Mouse (Mus musculus): ENCODE results near the gene Fbf1.

Fbf1 gene

DNA sequence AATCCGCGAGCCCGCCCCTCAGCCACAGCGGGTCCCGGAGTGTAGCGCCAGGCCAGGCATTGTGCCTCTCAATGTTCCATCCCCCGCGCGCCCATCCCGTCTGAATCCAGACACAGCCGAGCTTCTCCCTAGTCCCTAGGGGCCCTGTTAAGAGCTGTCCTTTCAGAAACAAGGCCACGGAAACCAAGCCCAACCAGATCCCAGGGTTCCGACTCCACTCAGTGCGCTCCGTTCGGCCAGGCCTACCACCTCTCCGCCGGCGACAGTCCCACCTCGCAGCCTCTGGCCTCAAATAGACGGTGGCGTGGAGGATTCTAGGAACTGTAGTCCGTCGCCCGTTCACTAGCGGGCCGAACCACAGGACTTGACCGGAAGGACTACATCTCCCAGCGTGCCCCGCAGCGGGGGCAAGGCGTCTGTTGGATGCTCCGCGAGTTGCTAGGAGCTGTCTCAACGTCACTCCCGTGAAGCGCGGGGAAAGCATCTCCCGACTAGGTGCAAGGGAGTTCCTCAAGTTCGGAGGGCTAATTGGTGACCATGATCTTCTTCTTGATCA is at the start of gene Fbf1:
Gene Fbf1 (minus strand): TSS at position 283 of the 556 bp plus-strand sequence.
- DNase-seq (ENCODE audit: low read depth): peak; percentile 92

DNA sequence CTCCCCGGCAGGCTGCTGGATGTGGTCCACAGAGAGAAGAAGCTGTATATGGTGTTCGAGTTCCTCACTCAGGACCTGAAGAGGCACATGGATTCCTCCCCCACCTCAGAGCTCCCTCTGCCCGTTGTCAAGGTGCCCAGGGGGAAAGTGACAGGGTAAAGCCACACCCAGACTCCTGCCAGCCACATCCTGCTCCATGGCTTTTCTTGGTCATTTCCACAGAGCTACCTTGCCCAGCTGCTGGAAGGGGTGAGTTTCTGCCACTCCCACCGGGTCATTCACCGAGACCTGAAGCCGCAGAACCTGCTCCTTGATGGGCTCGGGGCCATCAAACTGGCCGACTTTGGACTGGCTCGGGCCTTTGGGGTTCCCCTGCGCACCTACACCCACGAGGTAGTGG is 48.6 kb upstream of the Fbf1 start:
- DNase-seq (ENCODE audit: low read depth): no peak

DNA sequence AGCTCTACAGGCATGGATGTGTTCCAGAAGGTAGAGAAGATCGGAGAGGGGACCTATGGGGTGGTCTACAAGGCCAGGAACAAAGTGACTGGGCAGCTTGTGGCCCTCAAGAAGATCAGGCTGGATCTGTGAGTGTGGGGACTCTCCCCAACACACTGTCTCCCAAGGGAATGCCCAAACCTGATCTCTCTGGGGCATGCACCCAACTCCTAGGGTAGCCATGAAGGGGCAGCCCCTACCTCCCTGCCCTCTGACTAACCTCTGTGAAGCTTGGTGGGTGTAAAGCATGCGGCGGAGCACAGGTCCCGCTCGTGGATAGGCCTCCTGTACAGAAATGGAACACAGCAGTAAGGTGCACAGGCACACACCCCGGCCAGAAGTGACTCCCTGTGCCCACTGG is 48.0 kb upstream of the Fbf1 start:
- no peak for DNase-seq (ENCODE audit: low read depth)

DNA sequence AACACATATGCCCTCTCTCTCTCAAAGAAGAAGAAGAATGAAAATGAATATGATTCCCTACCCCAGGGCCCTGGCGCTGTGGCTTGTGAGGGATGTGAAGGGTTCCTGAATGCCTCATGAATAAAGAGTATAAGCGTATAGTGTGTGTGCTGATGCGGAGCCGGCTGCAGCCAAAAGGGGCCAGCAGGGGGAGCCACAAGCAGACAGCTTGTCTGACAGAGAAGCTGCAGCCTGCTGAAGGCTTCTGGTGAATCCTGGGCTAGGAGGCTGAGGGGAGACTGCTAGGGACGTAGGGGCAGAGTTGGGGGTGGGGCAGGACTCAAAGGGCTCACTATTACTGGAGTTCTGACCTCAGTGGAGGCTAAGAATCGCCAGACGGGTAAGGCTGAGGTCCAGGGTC is 47.2 kb upstream of the Fbf1 start:
- DNase-seq (ENCODE audit: low read depth): peak; percentile 39

DNA sequence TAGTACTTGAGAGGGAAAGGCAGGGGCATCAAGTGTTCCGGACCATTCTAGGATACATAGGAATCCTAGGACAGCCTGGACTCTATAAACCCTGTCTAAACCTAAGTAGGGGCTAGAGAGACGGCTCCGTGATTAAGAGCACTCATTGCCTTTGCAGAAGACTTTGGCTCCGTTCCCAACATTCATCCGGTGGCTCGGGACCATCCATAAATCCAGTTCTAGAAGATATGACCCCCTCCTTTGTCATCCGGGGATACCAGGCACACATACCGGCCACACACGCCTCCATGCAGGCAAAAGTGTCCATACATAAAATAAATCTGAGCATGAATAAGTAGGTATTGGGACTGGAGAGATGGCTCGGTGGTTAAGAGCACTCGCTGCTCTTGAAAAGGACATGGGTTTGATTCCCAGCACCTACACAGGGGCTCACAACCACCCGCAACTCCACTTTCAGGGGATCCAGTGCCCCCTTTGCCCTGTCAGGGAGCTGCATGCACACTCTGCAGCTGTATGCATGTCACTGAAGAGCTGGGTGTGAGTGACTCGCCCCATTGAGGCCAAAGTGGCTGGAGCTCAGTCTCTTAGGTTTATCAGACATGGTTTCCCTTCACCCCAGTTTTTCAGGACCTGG is 46.0 kb upstream of the Fbf1 start:
- no peak for DNase-seq (ENCODE audit: low read depth)

DNA sequence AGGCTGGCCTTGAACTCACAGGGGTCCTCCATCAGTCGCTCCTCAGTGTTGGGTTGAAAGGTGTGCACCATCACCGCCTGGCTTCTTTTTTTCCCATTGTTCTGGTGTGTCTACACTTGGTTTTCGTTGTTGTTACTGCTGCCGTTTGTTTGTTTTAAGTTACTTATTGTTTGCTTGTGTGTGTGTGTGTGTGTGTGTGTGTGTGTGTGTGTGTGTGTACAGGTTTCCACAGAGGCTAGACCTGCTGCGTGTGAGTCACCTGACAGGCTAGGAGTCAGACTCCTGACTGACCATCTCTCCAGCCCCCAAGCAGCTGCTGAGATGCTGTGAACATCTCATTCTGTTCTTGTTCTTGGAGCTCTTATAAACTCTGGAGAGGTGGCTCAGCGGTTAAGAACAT is 44.9 kb upstream of the Fbf1 start:
- no peak for DNase-seq (ENCODE audit: low read depth)

DNA sequence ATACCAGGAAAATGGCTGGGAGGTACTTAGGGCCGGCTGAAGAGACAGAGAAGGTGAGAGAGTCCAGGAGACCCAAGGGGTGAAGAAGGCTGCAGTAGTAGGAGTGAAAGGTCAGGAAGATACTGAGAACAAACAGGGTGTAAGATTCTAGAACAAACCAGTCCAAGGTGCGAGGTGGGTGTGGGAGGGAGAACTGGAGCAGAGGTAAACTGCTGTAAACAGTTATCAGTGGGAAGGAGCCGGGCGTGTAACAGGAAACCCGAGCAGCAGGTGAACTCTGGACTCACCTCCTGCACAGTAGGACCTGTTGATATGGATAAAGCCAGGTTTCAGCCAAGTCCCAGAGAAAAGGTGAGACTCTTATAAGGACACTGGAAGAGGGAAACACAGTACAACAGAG is 42.7 kb upstream of the Fbf1 start:
- no peak for DNase-seq (ENCODE audit: low read depth)

DNA sequence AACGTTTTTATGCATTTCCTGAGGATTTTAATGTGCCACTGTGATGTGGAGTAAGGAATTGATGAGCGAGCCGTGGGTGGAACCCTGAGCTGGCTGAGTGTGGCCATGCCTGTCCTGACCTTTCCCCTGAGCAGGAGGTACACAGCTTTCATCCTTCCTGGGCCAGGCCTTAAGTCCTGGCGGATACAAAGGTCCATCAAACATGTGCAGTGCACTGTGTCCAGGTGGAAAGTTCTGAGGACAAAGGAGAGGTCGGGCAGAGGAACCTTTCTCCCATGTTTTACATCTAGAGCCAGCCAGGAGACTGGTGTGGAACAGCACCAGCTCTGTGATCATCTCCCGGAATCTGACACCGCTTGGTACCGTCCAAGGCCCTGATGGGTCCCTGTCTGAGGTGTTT is 41.3 kb upstream of the Fbf1 start:
- DNase-seq (ENCODE audit: low read depth): no peak

DNA sequence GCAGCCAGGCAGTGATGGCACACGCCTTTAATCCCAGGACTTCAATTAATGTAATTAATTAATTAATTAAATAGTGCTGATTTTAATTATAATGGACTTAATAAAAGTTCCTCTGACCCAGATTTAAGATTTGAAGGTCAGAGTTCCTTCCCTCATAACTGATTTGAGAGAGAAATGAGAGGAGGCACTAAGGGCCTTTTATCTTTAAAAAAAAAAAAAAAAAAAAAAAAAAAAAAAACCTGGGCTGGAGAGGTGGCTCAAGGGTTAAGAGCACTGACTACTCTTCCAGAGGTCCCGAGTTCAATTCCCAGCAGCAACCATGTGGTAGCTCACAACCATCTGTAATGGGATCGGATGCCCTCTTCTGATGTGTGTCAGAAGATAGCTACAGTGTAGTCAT is 40.7 kb upstream of the Fbf1 start:
- DNase-seq (ENCODE audit: low read depth): no peak

DNA sequence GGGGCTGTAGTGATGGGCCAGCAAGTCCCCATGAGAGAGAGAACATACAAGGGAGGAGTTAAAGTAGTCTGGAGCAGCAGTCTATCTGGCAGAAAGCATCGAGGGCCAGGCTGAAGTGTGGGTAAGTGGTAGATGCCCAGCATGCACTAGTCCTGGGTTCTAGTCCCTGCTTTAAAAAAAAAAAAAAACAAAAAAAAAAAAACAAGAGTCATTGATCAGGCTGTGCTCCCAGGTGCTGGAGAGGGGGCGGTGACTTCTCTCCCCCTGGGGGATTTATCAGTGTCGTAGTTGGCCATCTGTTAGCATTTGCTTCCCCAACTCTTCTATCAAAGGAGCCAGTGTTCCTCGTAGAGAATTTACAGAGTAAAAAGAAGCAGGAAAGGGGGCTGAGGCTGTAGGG is 38.7 kb upstream of the Fbf1 start:
- DNase-seq (ENCODE audit: low read depth): no peak

DNA sequence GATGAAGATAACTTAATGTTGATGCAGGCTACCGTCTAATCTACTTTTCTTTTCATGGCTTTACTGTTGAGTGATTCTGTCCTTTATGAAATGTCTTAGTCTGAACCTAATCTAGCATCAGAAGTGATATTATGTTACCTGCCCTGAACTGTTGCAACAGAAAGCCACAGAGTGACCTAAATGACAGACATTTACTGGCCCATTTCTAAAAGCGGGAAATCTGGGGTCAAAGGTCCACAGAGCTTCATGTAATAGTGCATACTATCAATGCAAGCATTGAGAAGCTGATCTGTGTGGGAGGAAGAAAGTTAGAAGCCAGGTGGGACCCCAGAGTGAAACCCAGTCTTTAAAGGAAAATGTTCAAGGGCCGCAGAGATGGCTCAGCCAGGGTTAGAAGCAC is 35.2 kb upstream of the Fbf1 start:
- DNase-seq (ENCODE audit: low read depth): no peak

DNA sequence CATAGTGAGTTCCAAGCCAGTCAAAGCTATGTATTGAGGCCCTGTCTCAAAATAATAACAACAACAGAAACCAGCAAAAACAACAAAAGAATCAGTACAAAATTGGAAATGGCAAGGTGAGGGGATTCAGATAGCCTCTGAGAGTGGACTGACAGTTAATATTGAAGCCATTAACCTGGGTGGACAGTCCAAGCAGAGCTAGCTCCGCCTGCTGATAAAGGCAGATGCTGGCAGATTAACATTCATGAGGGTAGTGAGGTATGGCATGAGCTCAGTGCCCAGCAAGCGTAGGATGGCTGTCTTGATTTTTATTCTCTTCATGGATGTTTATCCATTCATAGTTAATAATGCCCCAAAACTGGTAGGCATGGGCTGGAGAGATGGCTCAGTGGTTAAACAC is 33.2 kb upstream of the Fbf1 start:
- no peak for DNase-seq (ENCODE audit: low read depth)

DNA sequence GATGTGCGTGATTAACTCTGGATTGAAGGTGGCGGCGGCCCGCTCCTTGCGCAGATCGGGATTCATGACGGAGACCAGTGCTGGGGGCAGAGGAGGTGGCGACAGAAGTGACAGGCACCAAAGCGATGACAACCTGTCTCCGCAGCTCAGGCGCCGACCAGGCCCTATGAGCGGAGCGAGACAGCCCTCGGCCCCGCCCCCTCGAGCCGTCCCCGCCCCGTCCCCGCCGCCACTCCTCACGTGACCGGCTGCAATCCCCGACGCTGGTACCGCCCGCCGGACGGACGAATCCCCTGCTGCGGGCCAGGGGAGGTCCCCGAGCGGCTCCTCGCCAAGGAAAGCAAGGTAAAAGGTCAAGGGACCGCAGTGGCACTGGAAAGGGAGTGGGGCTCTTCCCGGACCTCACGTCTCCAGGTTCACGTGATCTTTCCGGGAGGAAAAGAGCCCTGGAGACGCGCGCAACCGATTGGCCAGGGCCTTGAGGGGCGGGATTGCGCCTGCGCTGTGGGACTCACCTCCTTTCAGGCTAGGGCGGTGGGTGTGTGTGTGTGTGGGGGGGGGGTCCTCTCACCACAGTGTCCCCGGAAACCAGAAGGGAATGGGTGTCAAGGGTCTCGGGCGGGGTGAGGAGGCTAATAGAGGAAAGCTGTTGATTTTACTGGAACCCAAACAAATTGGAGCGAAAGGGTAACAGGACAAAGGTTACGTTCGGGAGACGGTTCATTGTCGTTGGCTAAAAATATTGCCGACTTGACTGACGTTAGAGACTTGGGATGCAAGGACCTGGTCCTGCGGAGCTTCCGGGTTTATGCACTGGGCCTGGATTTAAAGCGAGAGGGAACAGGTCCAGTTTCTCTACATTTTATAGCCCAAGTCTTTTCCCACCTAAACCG is 30.9 kb upstream of the Fbf1 start, which contains the start of the genes Ten1 and Acox1:
Gene Ten1 (plus strand): TSS at position 217 of the 893 bp plus-strand sequence.
Gene Acox1 (minus strand): TSS at position 407 of the 893 bp plus-strand sequence.
- peak; percentile 97 for DNase-seq (ENCODE audit: low read depth)

DNA sequence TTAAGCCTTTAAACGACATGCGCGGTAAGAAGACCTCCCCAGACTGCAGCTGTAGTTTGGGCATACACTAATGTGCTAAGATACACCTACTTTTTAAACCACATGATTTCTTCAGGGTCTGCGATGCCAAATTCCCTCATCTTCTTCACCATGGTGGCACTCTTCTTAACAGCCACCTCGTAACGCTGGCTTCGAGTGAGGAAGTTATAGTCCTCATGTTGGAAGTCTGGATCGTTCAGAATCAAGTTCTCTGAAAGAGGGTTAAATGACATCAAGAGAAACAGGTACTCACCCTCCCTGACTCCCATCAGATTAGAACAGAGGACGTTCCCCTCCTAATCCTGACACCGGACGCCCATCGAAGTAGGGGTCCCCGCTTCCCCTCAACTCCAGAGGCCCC is 30.2 kb upstream of the Fbf1 start:
- no peak for DNase-seq (ENCODE audit: low read depth)

DNA sequence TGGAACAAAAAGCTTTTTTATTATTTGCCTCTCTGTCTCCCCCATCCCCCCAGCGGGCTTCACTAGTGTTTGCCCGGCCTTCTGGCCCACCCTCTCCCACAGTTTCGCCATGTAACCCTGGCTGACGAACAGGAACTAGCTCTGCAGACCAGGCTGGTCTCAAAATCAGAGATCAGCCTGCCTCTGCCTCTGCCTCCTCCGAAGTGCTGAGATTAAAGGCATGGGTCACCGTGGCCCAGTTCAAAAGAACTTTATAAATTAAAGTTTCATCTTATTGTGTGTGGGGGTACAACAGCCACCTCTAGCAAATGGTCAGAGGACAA is 29.6 kb upstream of the Fbf1 start:
- no peak for DNase-seq (ENCODE audit: low read depth)

DNA sequence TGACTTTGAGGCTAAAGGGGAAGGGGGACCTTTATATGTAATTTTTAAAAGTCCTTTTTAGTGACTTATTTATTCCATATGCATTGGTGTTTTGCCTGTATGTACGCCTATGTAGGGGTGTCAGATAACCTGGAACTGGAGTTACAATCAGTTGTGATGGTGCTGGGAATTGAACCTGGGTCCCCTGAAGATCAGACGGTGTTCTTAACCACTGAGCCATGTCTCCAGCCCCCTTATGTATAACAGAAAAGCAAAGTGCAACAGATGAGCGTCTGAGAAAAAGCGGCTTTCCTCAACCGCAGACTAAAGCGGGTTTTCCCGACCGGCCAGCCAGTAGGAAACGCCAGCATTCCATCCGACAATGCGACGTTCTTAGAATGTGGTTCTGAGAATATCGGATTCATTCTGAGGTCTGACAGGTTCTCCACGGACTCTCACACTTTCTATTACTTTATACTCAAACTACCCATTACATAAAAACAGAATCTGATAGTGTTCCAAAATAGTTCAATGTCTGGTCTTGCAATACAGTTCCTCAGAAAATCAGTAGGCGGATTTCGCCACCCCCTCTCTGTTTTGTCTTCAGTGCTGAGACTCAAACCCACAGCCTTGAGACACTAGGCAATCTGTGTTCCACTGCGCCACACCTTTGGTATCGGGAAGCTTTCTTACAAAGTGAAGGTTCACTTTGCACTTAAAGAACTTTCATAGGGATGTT is 29.1 kb upstream of the Fbf1 start:
- DNase-seq (ENCODE audit: low read depth): no peak

DNA sequence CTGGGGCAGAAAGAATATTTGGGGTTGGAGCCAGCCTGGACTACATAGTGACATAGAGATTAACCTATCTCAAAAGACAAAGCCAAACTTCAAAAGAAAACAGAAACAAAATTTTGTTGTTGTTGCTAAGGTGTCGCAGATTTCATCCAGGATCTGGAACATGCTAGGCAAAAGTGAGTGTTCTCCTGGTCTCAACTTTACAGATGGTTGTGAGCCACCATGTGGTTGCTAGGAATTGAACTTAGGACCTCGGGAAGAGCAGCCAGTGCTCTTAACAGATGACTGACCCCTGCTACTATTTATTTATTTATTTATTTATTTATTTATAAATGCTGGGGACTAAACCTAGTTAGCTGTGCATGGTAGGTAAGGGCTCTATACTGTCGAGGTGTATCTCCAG is 28.4 kb upstream of the Fbf1 start:
- no peak for DNase-seq (ENCODE audit: low read depth)

DNA sequence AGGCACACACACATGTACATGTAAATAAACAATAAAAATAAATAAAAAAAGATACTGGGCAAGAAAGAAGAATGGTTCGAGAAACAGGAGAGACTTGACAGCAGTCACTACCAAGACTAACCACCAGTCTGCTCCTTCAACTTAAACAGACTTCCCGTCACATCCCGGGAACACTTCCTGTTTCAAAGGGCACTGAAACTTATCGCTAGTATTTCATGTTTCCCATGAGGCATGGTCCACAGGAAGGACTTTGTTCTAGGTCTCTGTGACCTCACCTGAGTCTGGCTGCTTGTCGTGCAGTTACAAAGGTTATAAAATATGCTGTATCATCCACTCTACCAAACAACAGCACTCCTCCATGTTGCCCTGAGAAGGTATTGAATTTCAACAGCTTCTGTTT is 27.3 kb upstream of the Fbf1 start:
- peak; percentile 39 for DNase-seq (ENCODE audit: low read depth)

DNA sequence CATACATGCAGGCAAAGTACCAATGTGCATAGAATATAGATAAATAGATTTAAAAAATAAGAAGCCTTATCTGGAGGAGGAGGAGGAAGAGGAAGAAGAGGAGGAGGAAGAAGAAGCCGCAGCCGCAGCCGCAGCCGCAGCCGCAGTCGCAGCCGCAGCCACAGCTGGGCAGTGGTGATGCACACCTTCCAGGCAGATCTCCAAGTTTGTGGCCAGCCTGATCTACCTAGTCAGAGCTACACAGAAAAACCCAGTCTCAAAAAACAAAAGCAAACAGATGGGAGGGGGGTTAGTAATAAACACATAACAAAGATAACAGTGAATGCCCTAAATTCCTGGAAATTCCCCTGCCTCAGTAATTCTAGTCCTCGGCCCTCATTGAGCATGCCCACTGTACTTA is 26.7 kb upstream of the Fbf1 start:
- DNase-seq (ENCODE audit: low read depth): peak; percentile 42

DNA sequence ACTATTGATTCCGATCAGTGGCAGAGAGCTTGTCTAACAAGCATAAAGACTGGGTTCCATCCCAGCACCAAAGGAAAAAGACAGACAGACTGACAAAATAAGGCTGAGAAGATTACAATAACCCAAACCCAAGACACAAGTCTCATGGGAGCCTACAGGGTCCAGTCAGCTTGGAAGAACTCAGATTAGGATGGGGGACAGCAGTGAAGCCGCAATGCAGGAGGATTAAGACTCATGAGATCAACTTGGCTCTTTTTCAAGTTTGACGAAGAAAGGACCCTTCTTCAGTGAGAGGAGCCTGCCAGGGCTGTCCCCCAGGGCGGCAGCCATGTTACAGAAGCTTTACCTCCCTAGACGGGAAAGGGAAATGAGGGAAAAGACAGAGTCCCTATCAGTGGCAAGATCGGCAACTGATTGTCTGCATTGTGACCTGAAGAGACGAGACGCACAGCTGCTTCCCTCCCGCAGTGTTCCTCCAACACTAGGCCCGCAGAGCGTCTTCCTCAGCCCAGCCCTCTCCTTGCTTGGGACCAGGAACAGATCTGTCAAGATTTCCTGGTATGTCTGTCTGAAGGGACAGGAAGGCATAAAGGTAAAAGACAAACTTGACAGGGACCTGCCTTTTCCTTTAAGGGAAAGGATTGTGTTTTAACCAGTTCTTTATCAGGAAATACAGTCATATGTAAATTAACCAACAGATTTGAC is 19.4 kb upstream of the Fbf1 start:
- no peak for DNase-seq (ENCODE audit: low read depth)

DNA sequence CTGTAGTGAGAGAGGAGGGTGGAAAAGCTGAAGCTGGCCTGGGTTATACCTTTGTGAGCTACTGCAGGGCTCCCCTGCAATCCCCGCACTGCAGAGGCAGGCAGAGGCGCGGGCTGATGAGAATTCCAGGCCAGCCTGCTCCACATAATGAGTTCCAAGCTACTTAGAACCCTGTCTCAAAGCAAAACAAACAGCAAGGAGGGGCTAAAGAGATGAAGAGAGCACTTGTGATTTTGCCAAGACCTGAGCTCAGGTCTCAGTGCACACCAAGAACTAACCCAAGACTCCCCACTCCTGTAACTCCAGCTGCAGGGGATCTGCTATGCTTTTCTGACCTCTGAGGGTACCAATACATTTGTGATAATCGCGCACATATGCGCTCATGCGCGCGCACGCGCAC is 18.4 kb upstream of the Fbf1 start:
- no peak for DNase-seq (ENCODE audit: low read depth)

DNA sequence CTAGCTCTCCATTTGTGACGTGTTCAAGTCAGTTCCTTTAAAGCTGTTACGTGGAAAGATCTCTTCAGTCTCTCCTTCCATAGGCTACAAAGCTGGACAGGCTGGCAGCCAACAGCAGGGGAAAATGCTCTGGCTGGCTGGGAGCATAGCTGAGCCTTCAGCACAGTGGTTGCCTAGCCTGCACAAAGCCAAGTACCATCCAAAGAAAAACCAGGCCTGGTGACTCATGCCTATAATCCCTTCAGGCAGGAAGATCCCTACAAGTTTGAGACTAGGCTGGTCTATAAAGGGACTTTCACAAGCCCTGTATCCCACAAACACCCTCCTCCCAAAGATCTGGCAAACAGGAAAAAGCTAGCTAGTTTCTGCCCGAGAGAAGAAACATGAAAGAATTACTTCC is 17.9 kb upstream of the Fbf1 start:
- DNase-seq (ENCODE audit: low read depth): no peak
